Mouse (Mus musculus): ENCODE results near the gene Itgal.

Itgal gene

DNA sequence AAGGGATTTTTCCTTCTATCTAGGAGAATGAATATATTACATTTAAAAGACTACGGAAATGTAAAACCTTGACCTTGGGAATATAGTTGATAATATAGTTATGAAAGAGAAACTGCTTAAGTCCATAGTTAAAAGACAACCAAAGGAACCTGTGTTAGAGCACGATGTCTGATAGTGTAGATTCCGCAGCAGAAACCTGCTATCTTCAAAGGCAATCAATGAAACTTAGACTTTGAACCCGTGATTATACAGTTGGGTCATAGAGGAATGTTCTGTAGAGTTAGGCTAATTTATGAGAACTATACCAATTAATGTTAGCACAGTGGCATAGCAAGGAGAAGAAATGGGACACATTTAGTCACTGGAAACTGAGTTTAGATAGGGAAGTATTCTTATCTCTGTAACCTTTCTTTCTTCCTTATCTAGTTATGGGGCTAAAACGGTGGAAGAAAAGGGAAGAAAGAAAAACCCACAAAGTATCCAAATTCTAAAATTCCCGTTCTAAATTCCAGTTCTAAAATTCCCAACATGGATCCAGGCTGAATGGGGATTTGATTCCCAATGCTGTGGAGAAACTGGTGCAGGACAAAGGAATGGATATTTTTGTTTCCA is 82.4 kb downstream of the Itgal start:
- DNase-seq (ENCODE audit: low spot score in 2 of 2), result no peak
